Mouse (Mus musculus) central nervous system, embryonic 14 days (tissue): ENCODE measurements around the gene Med23. TPM values are rescaled to one million over a fixed set of nuclear protein-coding genes. Genes with fewer than 3 reads are reported as not detected.

Experiments used
- polyA plus RNA-seq: library from polyadenylated mRNA; depleted of rRNA; stranded (reverse); fragments of >200 nt; gene quantifications from 2 replicates; pipeline ENCODE4 v1.2.3, GENCODE M21; 2012; rRNA removed

The Med23 gene
- polyA plus RNA-seq = 45.4 and 53.6 TPM in 2 replicates

GRCm38 (mm10) chr10:24869760-24870290 is at the start of gene Med23:
Gene Med23 (plus strand): TSS chr10:24869986.

DNA sequence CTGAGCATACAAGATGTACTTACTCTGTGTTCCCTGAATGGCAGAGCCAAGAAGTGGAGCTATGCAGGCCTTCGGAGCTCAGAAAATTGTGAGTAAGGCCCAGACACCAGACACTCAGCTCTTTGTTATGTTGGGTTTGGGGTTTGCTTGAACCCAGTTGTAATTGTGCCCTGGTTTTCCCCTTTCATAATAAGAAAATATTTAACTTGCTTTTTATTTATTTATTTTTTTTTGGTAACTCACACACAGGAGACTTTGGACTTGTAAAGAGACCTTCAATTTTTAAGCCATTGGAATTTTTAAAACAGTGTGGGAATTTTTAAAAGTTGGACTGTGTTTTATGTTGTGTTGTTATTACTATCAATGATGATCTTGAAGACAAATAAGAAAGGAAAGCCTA is 27.1 kb upstream of the Med23 start, which contains the start of gene Enpp3:
Enpp3 (minus strand) TSS at position 148 of the 400 bp plus-strand sequence.

DNA sequence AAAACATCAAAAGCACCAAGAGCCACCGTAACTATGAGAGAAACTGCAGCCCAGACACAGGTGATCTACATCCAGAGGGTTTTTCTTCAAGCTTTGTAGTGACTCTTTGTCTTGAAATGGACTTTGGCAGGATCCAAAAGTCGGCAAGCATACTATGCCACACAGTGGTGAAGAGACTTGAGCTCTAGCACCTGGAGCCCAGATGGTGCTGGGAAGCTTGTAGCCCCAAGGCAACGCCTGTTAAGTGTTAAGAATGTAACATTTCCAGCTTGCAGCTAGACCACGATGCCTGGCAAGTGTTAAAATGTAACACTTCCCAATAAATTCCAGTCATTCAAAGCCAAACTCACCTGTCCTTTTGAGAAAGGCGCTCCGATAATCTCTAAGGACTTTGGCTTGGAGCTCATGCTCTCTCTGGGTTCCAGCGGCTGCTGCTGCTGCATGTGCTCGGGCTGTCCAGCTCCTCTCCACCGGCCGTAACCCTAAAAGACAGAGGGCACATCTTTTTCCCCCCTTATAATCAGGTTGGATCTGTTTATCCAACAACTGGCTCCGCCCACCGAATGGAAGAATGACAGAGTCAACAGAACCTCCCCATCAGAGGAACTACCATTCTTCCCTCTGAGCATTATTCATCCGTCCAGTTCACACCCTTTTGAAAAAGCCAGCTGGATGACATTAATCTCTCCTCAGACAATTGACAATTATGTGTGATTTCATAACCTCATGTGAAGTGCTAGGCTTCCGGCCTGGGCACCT is 57.4 kb downstream of the Med23 start, which contains the start of gene Arg1:
Arg1 (minus strand) TSS at position 523 of the 759 bp plus-strand sequence.

Other genes with a start within 250 kb of the Med23 start
- gene Enpp1, start 157.8 kb upstream of the Med23 start, polyA plus RNA-seq = 1.6 and 2.1 TPM in 2 replicates
- gene Enpp3, start 27.2 kb upstream of the Med23 start, polyA plus RNA-seq = 2.9 and 4.2 TPM in 2 replicates
- 1.9 and 2.1 TPM in 2 replicates for gene Arg1, start 57.5 kb downstream of the Med23 start, polyA plus RNA-seq